Mouse (Mus musculus) liver, embryonic 14.5 days (tissue): Measurements from ENCODE around the gene Msmo1. TPM values are rescaled to one million over a fixed set of nuclear protein-coding genes. Genes with fewer than 3 reads are reported as not detected.

Source experiments
- ATAC-seq: fragments of 200-750 bp; cut with Nextera tagmentation; 2 replicates; pipeline ENCODE4 v1.8.0; 2017; ENCODE audit warnings: moderate number of reproducible peaks, mild to moderate bottlenecking, moderate library complexity; ENCODE audit not compliant: insufficient read depth
- DNase-seq, 3 experiments: peaks; one replicate each; pipeline ENCODE4 v3.0.0-alpha.2; 2012 to 2013; ENCODE audit warnings: low read depth in 3 of 3, low spot score in 3 of 3
- H3K27ac ChIP-seq: fragments of 300-500 bp; sonication (generic); 2 replicates; pipeline ENCODE4 v1.5.1; 2014; ENCODE audit warnings: moderate library complexity, mild to moderate bottlenecking, control low read depth, inconsistent platforms
- H3K27me3 ChIP-seq: fragments of 300-500 bp; sonication (generic); 2 replicates; pipeline ENCODE4 v1.6.1; 2014; ENCODE audit warnings: mild to moderate bottlenecking, low read length, moderate library complexity; ENCODE audit not compliant: control insufficient read depth, insufficient read depth
- H3K36me3 ChIP-seq: fragments of 300-500 bp; sonication (generic); replicated peaks from 2 replicates; pipeline ENCODE4 v1.6.1; 2014; ENCODE audit warnings: low read depth; ENCODE audit not compliant: control insufficient read depth, insufficient read depth
- H3K4me1 ChIP-seq, 2 experiments: fragments of 200-500 bp in 1 of 2; fragments of 300-500 bp in 1 of 2; sonication (generic) in 1 of 2; replicated peaks; 2 replicates each; pipeline ENCODE4 v1.6.1; 2012 to 2014; ENCODE audit warnings: antibody characterized with exemption in 1 of 2, inconsistent platforms in 1 of 2, low read length in 1 of 2; ENCODE audit not compliant: control insufficient read depth in 2 of 2, insufficient read depth in 2 of 2
- H3K4me2 ChIP-seq: fragments of 300-500 bp; sonication (generic); 2 replicates; pipeline ENCODE4 v1.6.1; 2014; ENCODE audit warnings: low read depth, mild to moderate bottlenecking, control low read depth, moderate library complexity
- H3K4me3 ChIP-seq, 2 experiments: fragments of 200-500 bp in 1 of 2; fragments of 300-500 bp in 1 of 2; sonication (generic) in 1 of 2; 2 replicates each; pipeline ENCODE4 v1.5.1; 2012 to 2014; ENCODE audit warnings: low read depth in 2 of 2, low read length in 2 of 2, mild to moderate bottlenecking in 2 of 2, control low read depth in 1 of 2, inconsistent platforms in 1 of 2, moderate library complexity in 1 of 2; ENCODE audit not compliant: insufficient read depth in 1 of 2
- H3K9ac ChIP-seq: fragments of 300-500 bp; sonication (generic); replicated peaks from 2 replicates; pipeline ENCODE4 v1.6.1; 2014; ENCODE audit warnings: mild to moderate bottlenecking, control low read depth, moderate library complexity
- H3K9me3 ChIP-seq: fragments of 300-500 bp; sonication (generic); 2 replicates; pipeline ENCODE4 v1.6.1; 2016; ENCODE audit warnings: low read length, mixed read lengths; ENCODE audit not compliant: control insufficient read depth
- CTCF ChIP-seq: IDR thresholded peaks from 2 replicates; pipeline ENCODE4 v1.5.1; 2016; ENCODE audit warnings: antibody characterized with exemption, low read depth, control low read depth
- EP300 ChIP-seq: IDR thresholded peaks from 2 replicates; pipeline ENCODE4 v1.6.1; 2016; ENCODE audit warnings: antibody characterized with exemption, low read depth
- WGBS: fragments of 180-500 bp; shearing (Covaris S2); extraction: QIAGEN DNeasy Blood & Tissue Kit; methylation state at CpG from one replicate; pipeline ENCODE4 v1.1.7; 2014; ENCODE audit not compliant: insufficient replicate concordance; 5-methylcytosine and 5-hydroxymethylcytosine counted together
- polyA plus RNA-seq, 2 experiments: library from polyadenylated mRNA; depleted of rRNA in 1 of 2; stranded (reverse) in 1 of 2; unstranded in 1 of 2; fragments of >200 nt; fragmentation: Nextera tagmentation in 1 of 2; extraction: Ambion mirVana in 1 of 2; gene quantifications; 2 replicates each; pipeline versions ENCODE4 v1.2.1 to v1.2.3; 2012 to 2014

Gene Msmo1
- polyA plus RNA-seq, 2 experiments: 57.1 to 131 TPM

DNA sequence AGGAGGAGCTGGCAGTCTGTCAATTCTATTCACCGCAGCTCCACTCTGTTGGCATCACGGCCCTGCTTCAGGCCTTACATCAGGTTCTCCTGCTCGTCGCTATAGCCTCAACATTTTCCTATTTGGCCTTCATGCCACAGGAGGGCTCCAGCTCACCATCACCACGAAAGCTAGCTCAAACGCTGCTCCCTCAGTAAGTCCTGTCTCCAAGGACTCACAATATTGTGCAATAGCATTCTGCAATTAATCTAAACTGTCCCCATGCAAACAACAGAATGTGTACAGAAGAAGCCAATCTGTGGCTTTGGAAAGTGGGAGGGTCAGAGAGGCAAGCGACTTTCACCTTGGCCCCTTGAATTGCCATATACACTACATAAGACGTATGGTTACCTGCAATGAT lies 27.8 kb upstream of the Msmo1 start:
- H3K4me1 ChIP-seq: 0 out of 4 replicates have a peak, but pooled peaks cover 0 to 3% of the 10 kb centered on the region in 2 experiments
- H3K27me3 ChIP-seq: no peaks in the 10 kb centered on the region
- TF ChIP-seq EP300: no peak
- TF ChIP-seq CTCF: peak; percentile 46
- DNase-seq (no peak), ATAC-seq (peak; percentile 51; the same call in 1 of the 2 replicates)
- WGBS: 71% methylated on average over 8 of the region's 8 CpGs
- H3K9ac ChIP-seq: no peak overlapping the region
- H3K9me3 ChIP-seq: no peaks in the 10 kb centered on the region
- no peak overlapping the region for H3K4me2 ChIP-seq
- H3K36me3 ChIP-seq: no peaks in the 10 kb centered on the region
- H3K4me3 ChIP-seq: no peak overlapping the region
- no peak overlapping the region for H3K27ac ChIP-seq

DNA sequence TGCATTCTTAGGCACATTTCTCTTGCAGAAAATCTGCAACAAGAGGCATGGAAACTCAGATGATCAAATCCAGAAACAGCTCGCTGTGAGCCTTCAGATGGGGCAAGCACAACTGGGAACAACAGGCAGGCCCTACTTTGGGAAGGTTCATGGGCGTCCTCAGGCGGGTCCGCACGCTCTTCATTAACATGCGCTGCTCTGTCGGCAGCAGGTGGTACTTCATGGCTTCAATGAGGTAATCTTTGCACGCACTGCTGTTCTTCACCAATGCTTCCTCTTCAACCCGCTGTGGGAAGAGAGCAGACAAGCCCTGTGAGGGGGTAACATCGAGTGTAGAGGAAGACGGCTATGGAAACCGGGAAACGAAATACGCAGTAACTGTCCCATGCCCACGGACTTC lies 24.4 kb upstream of the Msmo1 start:
- H3K27me3 ChIP-seq: no peaks in the 10 kb centered on the region
- no peaks in the 10 kb centered on the region for H3K4me1 ChIP-seq
- DNase-seq (no peak), ATAC-seq (no peak)
- no peak overlapping the region for H3K27ac ChIP-seq
- no peak overlapping the region for H3K4me3 ChIP-seq
- H3K4me2 ChIP-seq: no peak overlapping the region
- no peak for TF ChIP-seq EP300
- TF ChIP-seq CTCF: no peak
- no peaks in the 10 kb centered on the region for H3K36me3 ChIP-seq
- 89% methylated on average over 15 of the region's 15 CpGs for WGBS
- no peak overlapping the region for H3K9ac ChIP-seq
- no peaks in the 10 kb centered on the region for H3K9me3 ChIP-seq

DNA sequence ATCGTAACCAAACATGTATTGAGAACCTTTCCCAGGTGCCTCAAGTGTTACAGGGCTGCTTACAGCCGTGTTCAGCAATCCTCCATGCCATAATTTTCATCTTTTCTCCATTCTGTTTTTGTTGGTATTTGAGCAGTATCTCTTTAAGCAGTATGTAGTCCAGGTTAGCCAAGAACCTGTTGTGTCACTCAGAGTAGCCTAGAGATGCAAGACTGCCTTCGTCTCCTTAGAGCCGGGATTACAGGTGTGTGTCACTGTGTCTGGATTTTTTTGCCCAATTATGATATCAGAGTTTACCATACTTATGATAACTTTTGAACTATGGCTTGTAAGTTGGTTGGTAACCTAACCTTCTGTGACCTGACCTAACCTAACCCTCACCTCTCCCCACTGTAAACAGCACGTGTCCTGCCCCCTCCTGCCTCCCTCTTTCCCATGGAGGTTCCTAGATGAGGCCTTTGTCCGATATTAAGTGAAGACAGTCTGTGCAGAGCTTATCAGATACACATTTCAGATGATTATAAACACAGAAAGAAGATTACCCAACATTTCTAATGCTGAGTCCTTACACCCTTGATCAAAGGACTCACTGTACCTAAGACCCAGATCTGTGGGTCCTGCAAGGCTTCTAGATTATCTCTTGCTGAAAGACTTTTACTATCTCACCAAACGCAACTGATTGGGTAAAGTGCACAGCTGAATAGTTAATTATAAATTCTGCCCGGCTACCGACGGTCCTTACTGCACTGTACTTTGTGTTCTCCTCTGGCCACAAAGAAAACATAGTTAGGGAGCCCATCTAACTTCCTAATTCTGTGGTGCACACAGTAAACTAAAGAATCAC lies 12.8 kb upstream of the Msmo1 start:
- no peaks in the 10 kb centered on the region for H3K36me3 ChIP-seq

DNA sequence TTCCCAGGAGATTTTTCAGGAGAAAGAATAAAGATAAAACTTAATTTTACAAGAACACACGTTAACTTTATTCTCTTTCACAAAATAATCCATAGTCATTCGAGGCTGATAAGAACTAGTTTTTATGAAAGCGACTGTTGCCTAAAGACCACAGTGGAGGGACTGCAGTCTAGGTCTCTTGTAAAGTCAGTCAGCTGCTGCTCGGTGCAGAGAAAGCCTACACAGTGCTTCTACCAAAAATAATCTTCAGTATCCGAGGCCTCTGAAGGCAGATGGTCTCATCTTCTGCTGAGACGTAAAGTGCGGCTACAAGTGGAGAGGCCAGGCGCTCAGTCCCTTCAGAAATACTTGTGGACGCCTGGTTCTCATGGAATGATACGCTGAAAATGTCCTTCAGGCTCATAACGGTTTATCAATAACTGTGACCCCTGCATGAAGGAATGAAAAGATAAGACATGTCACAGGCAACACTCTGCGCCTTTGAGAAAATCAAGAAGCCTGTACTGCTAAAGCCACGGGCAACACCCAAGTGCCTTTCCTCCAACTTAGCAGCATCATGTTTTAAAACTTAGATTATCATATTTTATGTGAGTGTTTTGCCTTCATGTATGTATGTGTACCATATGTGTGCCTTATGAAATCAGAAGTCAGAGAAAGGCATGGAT lies 7.1 kb upstream of the Msmo1 start:
- H3K4me2 ChIP-seq: peak overlapping the region; percentile 51
- WGBS: 32% methylated on average over 13 of the region's 13 CpGs
- H3K4me3 ChIP-seq: no peak overlapping the region
- ATAC-seq (peak; percentile 67), DNase-seq (no peak)
- H3K36me3 ChIP-seq: no peaks in the 10 kb centered on the region
- peaks cover 4 to 10% of the 10 kb centered on the region in 2 experiments for H3K4me1 ChIP-seq
- TF ChIP-seq CTCF (no peak), EP300 (0 out of 2 replicates have a peak, but pooled peaks have one; percentile 32)
- peak overlapping the region; percentile 57 for H3K27ac ChIP-seq
- H3K9ac ChIP-seq: no peak overlapping the region; the same call in 1 of the 2 replicates
- H3K9me3 ChIP-seq: no peaks in the 10 kb centered on the region
- H3K27me3 ChIP-seq: no peaks in the 10 kb centered on the region

More for the DNA sequence above, 12.8 kb upstream of the Msmo1 start:
- H3K4me2 ChIP-seq: no peak overlapping the region; the same call in 1 of the 2 replicates
- WGBS: 54% methylated on average over 10 of the region's 10 CpGs
- ATAC-seq (peak; percentile 60; the same call in 1 of the 2 replicates), DNase-seq (no peak)
- no peaks in the 10 kb centered on the region for H3K27me3 ChIP-seq
- TF ChIP-seq CTCF (no peak), EP300 (no peak)
- H3K4me1 ChIP-seq: peaks cover 0 to 6% of the 10 kb centered on the region in 2 experiments; a peak in 1 of 4 replicates
- no peaks in the 10 kb centered on the region for H3K9me3 ChIP-seq
- H3K27ac ChIP-seq: no peak overlapping the region
- H3K4me3 ChIP-seq: no peak overlapping the region
- H3K9ac ChIP-seq: no peak overlapping the region

DNA sequence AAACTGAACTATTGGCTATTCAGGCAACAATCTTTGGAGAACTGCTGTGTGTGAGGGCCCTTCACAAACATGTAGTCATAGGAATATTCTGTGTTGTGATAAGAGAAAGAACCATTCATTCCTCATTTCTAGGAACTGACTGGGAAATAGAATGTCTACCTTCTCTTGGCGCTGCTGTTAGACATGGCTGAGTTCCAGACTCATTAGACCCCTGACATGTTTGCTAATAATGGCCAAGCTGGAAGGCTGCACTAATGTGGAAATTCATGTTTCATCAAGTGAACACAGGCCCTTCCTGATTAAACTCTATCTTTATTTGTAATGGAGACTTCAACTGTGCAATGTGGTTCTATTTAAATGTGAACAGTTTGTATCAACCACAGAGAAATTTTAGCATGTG lies 5.3 kb upstream of the Msmo1 start:
- no peak overlapping the region for H3K27ac ChIP-seq
- no peaks in the 10 kb centered on the region for H3K9me3 ChIP-seq
- H3K36me3 ChIP-seq: no peaks in the 10 kb centered on the region
- TF ChIP-seq CTCF (no peak), EP300 (no peak)
- H3K4me2 ChIP-seq: no peak overlapping the region
- H3K4me1 ChIP-seq: peaks cover 4 to 18% of the 10 kb centered on the region in 2 experiments
- 57% methylated on average over 1 of the region's 1 CpGs for WGBS
- no peaks in the 10 kb centered on the region for H3K27me3 ChIP-seq
- H3K4me3 ChIP-seq: no peak overlapping the region
- H3K9ac ChIP-seq: no peak overlapping the region
- no peak for DNase-seq
- ATAC-seq: no peak
